Mouse (Mus musculus) megakaryocyte, embryonic 14.5 days (primary cell): ENCODE measurements around the gene Usf3.

Source experiments
- FLI1 ChIP-seq: IDR thresholded peaks from 2 replicates; pipeline ENCODE4 v1.6.1; 2012; ENCODE audit warnings: low read length, inconsistent platforms, mixed read lengths
- GATA1 ChIP-seq: IDR thresholded peaks from 3 replicates; pipeline ENCODE4 v1.6.1; 2012; ENCODE audit warnings: mixed read lengths, low read length, inconsistent platforms, borderline replicate concordance

GRCm38 (mm10) chr16:44254698-44255097 lies 81.7 kb downstream of the Usf3 start:
- TF ChIP-seq FLI1 (no peak), GATA1 (no peak)
